Mouse (Mus musculus): ENCODE results near the gene Gm42674.

GRCm38 (mm10) chr3:90574691-90575090 is 27.0 kb upstream of the Gm42674 start:
- TF ChIP-seq CTCF (IDR thresholded peaks at IDR 0.05; ENCODE audit: low read depth) (no peak), EP300 (IDR thresholded peaks at IDR 0.05; ENCODE audit: low read depth) (no peak)

All from heart, postnatal 0 days (tissue).